Mouse (Mus musculus) embryonic facial prominence, embryonic 14.5 days (tissue): ENCODE measurements around the gene Tmem59. TPM values are rescaled to one million over a fixed set of nuclear protein-coding genes. Genes with fewer than 3 reads are reported as not detected.

ENCODE experiments used
- ATAC-seq: fragments of 200-750 bp; cut with Nextera tagmentation; 2 replicates; pipeline ENCODE4 v1.8.0; 2017; ENCODE audit warnings: low read depth, moderate number of reproducible peaks, moderate TSS enrichment
- DNase-seq: peaks from one replicate; pipeline ENCODE4 v3.0.0-alpha.2; 2015; ENCODE audit warnings: low spot score
- H3K27ac ChIP-seq: fragments of 300-500 bp; sonication (generic); replicated peaks from 2 replicates; pipeline ENCODE4 v1.5.1; 2014; ENCODE audit warnings: low read depth, mild to moderate bottlenecking, low read length, moderate library complexity
- H3K27me3 ChIP-seq: fragments of 300-500 bp; sonication (generic); replicated peaks from 2 replicates; pipeline ENCODE4 v1.6.1; 2014; ENCODE audit warnings: low read length; ENCODE audit not compliant: control insufficient read depth, insufficient read depth
- H3K36me3 ChIP-seq: fragments of 300-500 bp; sonication (generic); 2 replicates; pipeline ENCODE4 v1.6.1; 2014; ENCODE audit warnings: low read length, mixed read lengths; ENCODE audit not compliant: control insufficient read depth, insufficient read depth
- H3K4me1 ChIP-seq: fragments of 300-500 bp; sonication (generic); 2 replicates; pipeline ENCODE4 v1.6.1; 2014; ENCODE audit warnings: antibody characterized with exemption, low read length; ENCODE audit not compliant: control insufficient read depth, insufficient read depth
- H3K4me2 ChIP-seq: fragments of 300-500 bp; sonication (generic); 2 replicates; pipeline ENCODE4 v1.6.1; 2014; ENCODE audit warnings: low read depth, mild to moderate bottlenecking, low read length, moderate library complexity, mixed read lengths
- H3K4me3 ChIP-seq: fragments of 300-500 bp; sonication (generic); 2 replicates; pipeline ENCODE4 v1.5.1; 2014; ENCODE audit warnings: low read depth, mild to moderate bottlenecking, low read length
- H3K9ac ChIP-seq: fragments of 300-500 bp; sonication (generic); 2 replicates; pipeline ENCODE4 v1.6.1; 2014; ENCODE audit warnings: low read depth, mild to moderate bottlenecking, low read length, moderate library complexity, mixed read lengths
- H3K9me3 ChIP-seq: fragments of 300-500 bp; sonication (generic); 2 replicates; pipeline ENCODE4 v1.6.1; 2016; ENCODE audit warnings: low read length; ENCODE audit not compliant: control insufficient read depth
- WGBS: fragments of 180-500 bp; shearing (Covaris S2); extraction: QIAGEN DNeasy Blood & Tissue Kit; methylation state at CpG from one replicate; pipeline ENCODE4 v1.1.7; 2014; 5-methylcytosine and 5-hydroxymethylcytosine counted together
- polyA plus RNA-seq: library from polyadenylated mRNA; unstranded; fragments of >200 nt; fragmentation: Nextera tagmentation; extraction: Ambion mirVana; gene quantifications from 2 replicates; pipeline ENCODE4 v1.2.1, GENCODE M21; 2014

Tmem59 gene
- polyA plus RNA-seq, 1 experiment from 2014 or later = 480 TPM

DNA sequence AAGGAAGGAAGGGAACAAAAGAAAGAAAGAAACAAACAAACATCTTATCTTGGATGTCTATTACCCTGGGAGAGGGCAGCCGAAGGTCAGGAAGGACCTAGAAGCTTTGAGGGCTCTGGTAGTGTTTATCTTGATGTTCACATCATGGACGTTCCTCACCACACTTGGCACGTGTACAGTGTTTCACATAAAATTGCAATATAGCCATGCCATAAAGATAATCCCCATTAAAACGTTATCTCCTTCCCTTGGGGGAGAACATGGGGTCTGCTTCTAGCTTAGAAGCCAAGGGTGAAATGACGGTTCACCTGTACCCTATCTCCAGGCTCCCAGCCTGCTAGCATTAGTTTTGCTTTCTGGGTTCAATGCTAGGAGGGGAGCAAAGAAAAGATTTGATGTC is 11.5 kb upstream of the Tmem59 start:
- no peaks in the 10 kb centered on the region for H3K27me3 ChIP-seq
- no peak overlapping the region for H3K4me3 ChIP-seq
- no peak overlapping the region for H3K4me2 ChIP-seq
- no peaks in the 10 kb centered on the region for H3K4me1 ChIP-seq
- H3K9ac ChIP-seq = no peak overlapping the region
- no peak overlapping the region for H3K27ac ChIP-seq
- DNase-seq = no peak
- H3K36me3 ChIP-seq = peaks cover 32% of the 10 kb centered on the region
- no peak for ATAC-seq
- WGBS = 80% methylated on average over 5 of the region's 5 CpGs
- H3K9me3 ChIP-seq = no peaks in the 10 kb centered on the region

DNA sequence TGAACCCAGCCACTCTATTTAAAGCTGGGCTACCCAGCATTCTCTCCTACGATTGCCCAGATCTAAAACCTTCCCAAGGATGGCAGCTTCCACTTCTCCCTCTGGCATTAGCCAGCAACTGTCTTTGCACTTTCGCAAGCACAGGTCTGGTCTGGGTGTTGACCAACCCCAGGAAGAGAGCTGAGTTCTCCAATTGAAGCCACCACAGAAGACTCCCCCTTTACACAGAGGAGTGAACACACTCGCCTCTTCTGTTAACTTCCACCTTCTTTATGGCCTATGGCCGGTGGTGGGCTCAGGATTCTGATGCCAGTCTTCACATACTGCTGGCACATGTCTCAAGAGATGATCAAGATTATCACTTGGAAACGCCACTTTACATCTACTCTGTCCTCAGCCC is 10.4 kb upstream of the Tmem59 start:
- Histone ChIP-seq H3K4me3 (no peak overlapping the region), H3K9ac (no peak overlapping the region), H3K9me3 (no peaks in the 10 kb centered on the region), H3K4me1 (no peaks in the 10 kb centered on the region), H3K27ac (no peak overlapping the region), H3K36me3 (peaks cover 41% of the 10 kb centered on the region), H3K4me2 (no peak overlapping the region), H3K27me3 (no peaks in the 10 kb centered on the region)
- no peak for DNase-seq
- no peak for ATAC-seq
- 88% methylated on average over 5 of the region's 5 CpGs for WGBS

DNA sequence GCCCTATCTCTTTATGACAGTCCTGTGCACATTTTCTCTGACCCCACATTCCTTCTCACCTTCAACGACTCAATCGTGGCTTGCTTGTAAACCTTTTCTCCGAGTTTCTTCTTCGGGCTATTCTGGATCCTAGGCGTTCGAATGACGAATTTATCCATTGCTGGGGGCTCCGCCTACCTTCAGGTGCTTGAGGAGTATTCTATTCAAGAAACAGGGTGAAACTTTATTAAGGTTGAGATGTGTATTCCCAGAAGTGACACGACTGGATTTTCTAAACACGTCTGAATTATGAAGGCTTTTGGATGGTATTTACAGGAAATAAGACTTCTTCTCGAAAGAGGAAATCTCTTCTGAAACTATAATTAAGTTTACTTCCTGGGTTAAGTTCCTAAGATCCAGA is 693 bp upstream of the Tmem59 start:
- WGBS = 46% methylated on average over 11 of the region's 11 CpGs
- Histone ChIP-seq H3K4me1 (peaks cover 30% of the 10 kb centered on the region), H3K27me3 (no peaks in the 10 kb centered on the region), H3K4me2 (peak overlapping the region; percentile 57), H3K4me3 (peak overlapping the region; percentile 97), H3K36me3 (peaks cover 34% of the 10 kb centered on the region; the same call in 1 of the 2 replicates), H3K9me3 (no peaks in the 10 kb centered on the region), H3K9ac (peak overlapping the region; percentile 93), H3K27ac (peak overlapping the region; percentile 91)
- DNase-seq = no peak
- ATAC-seq = no peak

DNA sequence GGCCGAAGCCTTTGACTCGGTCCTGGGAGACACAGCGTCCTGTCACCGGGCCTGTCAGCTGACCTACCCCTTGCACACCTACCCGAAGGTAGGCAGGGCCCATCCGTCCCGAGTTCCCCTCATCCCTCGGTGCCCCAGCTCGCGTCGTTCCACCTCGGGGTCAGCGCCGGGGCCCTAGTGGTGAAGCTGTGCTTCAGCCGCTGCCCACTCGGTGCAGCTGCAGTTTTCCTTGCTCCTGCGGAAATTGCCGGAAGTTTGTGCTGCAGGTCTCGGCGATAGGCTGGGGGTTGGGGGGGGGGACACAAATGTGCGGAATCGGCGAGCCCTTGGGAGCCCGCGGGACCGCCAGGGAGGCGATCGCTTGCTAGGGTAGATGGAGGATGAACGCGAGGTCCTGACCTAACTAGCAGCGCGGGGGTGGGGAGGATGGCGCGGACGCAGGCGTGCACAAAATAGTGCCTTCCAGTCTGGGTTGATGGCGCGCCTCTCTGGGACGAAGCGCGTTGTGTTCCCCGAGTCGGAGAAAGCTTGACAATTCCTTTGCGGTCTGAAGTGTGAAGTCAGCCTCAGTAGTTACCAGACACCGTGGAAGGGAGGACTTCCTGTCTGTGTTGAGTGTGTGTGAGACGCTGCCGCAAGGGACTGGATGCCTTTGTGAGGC is 761 bp downstream of the Tmem59 start, which contains the start of gene Tceanc2:
TSS of gene Tceanc2 (minus strand) at position 287 of the 661 bp plus-strand sequence.
- whole genome bisulfite sequencing = under 1% methylated on average over 44 of the region's 47 CpGs
- H3K4me2 ChIP-seq = peak within 1 kb of the TSS; percentile 57
- peaks cover 37% of the 10 kb centered on the region for H3K4me1 ChIP-seq
- H3K27me3 ChIP-seq = no peaks in the 10 kb centered on the region
- DNase-seq (peak; percentile 74), ATAC-seq (peak; percentile 2; the same call in 1 of the 2 replicates)
- H3K36me3 ChIP-seq = peaks cover 20% of the 10 kb centered on the region; the same call in 1 of the 2 replicates
- no peaks in the 10 kb centered on the region for H3K9me3 ChIP-seq
- peak within 1 kb of the TSS; percentile 97 for H3K4me3 ChIP-seq
- H3K9ac ChIP-seq = peak within 1 kb of the TSS; percentile 93
- H3K27ac ChIP-seq = peak within 1 kb of the TSS; percentile 91

DNA sequence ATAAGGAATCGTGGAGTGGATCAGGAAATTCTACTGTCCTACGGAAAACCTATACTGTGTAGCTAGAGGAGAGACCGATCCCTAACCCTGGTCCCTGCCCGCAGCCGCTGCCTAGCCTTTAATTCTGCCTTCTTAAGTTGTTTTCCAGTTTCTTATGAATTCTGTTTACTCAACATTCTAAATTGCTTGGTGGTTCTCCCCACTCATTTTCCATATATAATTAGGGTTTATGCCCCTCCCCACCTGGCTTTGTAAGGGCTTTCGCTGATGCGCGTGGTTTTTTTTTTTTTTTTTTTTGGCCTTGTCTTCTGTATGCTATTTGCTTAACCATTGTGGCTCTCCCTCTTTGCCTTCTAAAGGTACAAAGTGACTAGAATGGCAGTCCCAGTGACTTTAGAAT is 1.4 kb downstream of the Tmem59 start:
- Histone ChIP-seq H3K27me3 (no peaks in the 10 kb centered on the region), H3K9ac (peak overlapping the region; percentile 93), H3K9me3 (no peaks in the 10 kb centered on the region), H3K36me3 (0 out of 2 replicates have a peak, but pooled peaks cover 15% of the 10 kb centered on the region), H3K4me2 (peak overlapping the region; percentile 53), H3K27ac (peak overlapping the region; percentile 91), H3K4me1 (peaks cover 37% of the 10 kb centered on the region), H3K4me3 (peak overlapping the region; percentile 97)
- WGBS = 3% methylated on average over 8 of the region's 8 CpGs
- ATAC-seq (no peak), DNase-seq (peak; percentile 59)

DNA sequence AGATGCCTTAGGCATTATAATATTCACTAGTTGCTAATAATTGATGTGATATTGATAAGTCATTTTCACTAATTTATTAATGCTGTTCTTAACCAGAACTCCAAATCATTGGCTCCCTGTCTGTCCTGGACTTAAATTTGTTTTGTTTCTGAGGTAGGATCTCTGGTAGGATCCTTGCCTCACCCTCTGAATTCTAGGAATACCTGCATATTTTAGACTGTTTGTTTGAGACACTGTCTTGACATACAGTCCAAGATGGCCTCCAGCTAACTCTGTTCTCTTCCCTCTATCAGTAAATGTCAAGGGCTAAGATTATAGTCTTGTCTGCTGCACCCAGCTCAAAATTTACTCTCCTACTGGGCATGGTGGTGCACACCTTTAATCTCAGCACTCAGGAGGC is 2.5 kb downstream of the Tmem59 start:
- H3K4me3 ChIP-seq = no peak overlapping the region
- H3K9ac ChIP-seq = no peak overlapping the region; the same call in 1 of the 2 replicates
- H3K27me3 ChIP-seq = no peaks in the 10 kb centered on the region
- H3K36me3 ChIP-seq = peaks cover 4% of the 10 kb centered on the region; the same call in 1 of the 2 replicates
- DNase-seq (no peak), ATAC-seq (no peak)
- peaks cover 42% of the 10 kb centered on the region for H3K4me1 ChIP-seq
- peak overlapping the region; percentile 53 for H3K4me2 ChIP-seq
- H3K27ac ChIP-seq = no peak overlapping the region
- no peaks in the 10 kb centered on the region for H3K9me3 ChIP-seq

DNA sequence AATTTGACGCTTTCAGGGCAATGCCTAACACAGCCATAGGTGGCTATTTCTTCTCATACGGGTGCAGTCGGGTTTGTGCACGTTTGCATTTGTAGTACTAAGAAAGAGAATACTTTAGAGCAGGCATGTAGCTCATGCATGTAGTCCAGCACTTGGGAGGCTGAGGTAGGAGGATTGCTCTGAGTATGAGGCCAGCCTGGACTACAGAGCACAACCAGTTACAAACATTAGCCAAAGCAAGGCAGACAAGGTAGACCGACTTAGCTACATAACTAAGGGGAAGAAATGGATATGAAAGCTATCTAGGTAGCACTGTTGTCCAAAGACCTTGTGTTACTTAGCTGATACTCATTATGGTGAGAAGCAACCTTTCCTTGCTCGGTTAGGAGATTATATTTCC is 3.7 kb downstream of the Tmem59 start:
- no peaks in the 10 kb centered on the region for H3K9me3 ChIP-seq
- peak overlapping the region; percentile 7; the same call in 1 of the 2 replicates for H3K4me2 ChIP-seq
- WGBS = 63% methylated on average over 6 of the region's 6 CpGs
- no peak overlapping the region for H3K4me3 ChIP-seq
- H3K27ac ChIP-seq = 0 out of 2 replicates have a peak overlapping the region, but pooled peaks have one; percentile 44
- peak overlapping the region; percentile 41; the same call in 1 of the 2 replicates for H3K9ac ChIP-seq
- DNase-seq (no peak), ATAC-seq (no peak)
- H3K36me3 ChIP-seq = peaks cover 11% of the 10 kb centered on the region
- peaks cover 49% of the 10 kb centered on the region for H3K4me1 ChIP-seq
- no peaks in the 10 kb centered on the region for H3K27me3 ChIP-seq

DNA sequence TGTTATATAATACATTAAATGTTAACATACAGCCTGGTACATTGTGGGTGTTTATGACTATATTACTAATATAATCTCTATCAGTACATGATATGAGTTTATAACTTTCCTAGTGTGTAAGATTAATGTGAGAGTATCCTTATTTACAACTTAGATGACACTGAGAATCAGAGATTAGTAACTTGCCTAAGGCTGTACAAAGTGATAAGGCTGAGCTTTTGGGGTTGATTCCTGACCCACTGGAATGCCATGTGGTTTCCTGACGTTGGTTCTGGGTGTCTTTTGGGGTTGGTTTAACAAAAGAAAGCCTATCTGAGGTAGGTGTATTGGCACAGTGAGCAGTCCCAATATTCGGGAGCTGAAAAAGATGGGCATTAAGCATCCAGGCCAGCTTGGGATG is 4.6 kb downstream of the Tmem59 start:
- Histone ChIP-seq H3K9ac (no peak overlapping the region), H3K27me3 (no peaks in the 10 kb centered on the region), H3K9me3 (no peaks in the 10 kb centered on the region), H3K4me1 (peaks cover 41% of the 10 kb centered on the region), H3K4me3 (no peak overlapping the region), H3K4me2 (no peak overlapping the region), H3K27ac (no peak overlapping the region), H3K36me3 (peaks cover 21% of the 10 kb centered on the region)
- ATAC-seq (no peak), DNase-seq (no peak)
- WGBS = 47% methylated on average over 2 of the region's 2 CpGs

DNA sequence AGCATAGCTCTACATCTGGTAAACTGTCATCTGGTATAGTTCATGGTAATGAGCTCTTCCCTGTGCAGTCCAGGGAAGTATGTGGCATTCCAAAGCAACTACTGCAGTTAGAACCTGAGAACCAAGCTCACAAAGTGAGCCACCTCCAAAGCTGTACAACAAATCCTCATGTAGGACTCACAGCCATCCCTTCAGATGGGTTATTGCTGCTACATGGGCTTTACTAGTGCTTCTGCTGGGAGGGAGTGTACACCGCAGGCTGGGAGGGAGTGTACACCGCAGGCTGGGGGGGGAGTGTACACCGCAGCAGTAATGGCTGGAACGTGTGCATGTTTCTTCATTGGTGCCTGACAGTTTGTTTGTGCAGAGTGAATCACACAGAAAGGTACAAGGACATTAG is 5.0 kb downstream of the Tmem59 start:
- no peak for DNase-seq
- 91% methylated on average over 4 of the region's 4 CpGs for WGBS
- peaks cover 25% of the 10 kb centered on the region for H3K36me3 ChIP-seq
- no peak overlapping the region for H3K4me3 ChIP-seq
- no peaks in the 10 kb centered on the region for H3K27me3 ChIP-seq
- no peaks in the 10 kb centered on the region for H3K9me3 ChIP-seq
- no peak overlapping the region; the same call in 1 of the 2 replicates for H3K4me2 ChIP-seq
- no peak overlapping the region for H3K9ac ChIP-seq
- peaks cover 41% of the 10 kb centered on the region for H3K4me1 ChIP-seq
- ATAC-seq = no peak
- peak overlapping the region; percentile 68 for H3K27ac ChIP-seq
